Mouse (Mus musculus) intestine, postnatal 0 days (tissue): ENCODE data around the gene Wdfy1. TPM values are rescaled to one million over a fixed set of nuclear protein-coding genes. Genes with fewer than 3 reads are reported as not detected.
A peak's percentile ranks its signal among the peaks of the same experiment; 100 is the strongest.

ENCODE experiments used
- ATAC-seq: fragments of 200-750 bp; cut with Nextera tagmentation; 2 replicates; pipeline ENCODE4 v1.8.0; 2017; ENCODE audit warnings: mild to moderate bottlenecking, moderate TSS enrichment, moderate library complexity
- H3K27ac ChIP-seq: fragments of 300-500 bp; sonication (generic); 2 replicates; pipeline ENCODE4 v1.5.1; 2014; ENCODE audit warnings: mild to moderate bottlenecking, low read depth, low read length, moderate library complexity
- H3K27me3 ChIP-seq: fragments of 300-500 bp; sonication (generic); replicated peaks from 2 replicates; pipeline ENCODE4 v1.6.1; 2014; ENCODE audit warnings: low read length, mixed read lengths; ENCODE audit not compliant: control insufficient read depth, insufficient read depth
- H3K36me3 ChIP-seq: fragments of 300-500 bp; sonication (generic); 2 replicates; pipeline ENCODE4 v1.6.1; 2014; ENCODE audit warnings: mild to moderate bottlenecking, moderate library complexity; ENCODE audit not compliant: control insufficient read depth, insufficient read depth
- H3K4me1 ChIP-seq: fragments of 300-500 bp; sonication (generic); replicated peaks from 2 replicates; pipeline ENCODE4 v1.6.1; 2014; ENCODE audit warnings: antibody characterized with exemption, low read length, mixed read lengths; ENCODE audit not compliant: control insufficient read depth, insufficient read depth
- H3K4me2 ChIP-seq: fragments of 300-500 bp; sonication (generic); replicated peaks from 2 replicates; pipeline ENCODE4 v1.6.1; 2014; ENCODE audit warnings: low read depth, mild to moderate bottlenecking, moderate library complexity
- H3K4me3 ChIP-seq: fragments of 300-500 bp; sonication (generic); 2 replicates; pipeline ENCODE4 v1.5.1; 2014; ENCODE audit warnings: low read depth, low read length
- H3K9ac ChIP-seq: fragments of 300-500 bp; sonication (generic); 2 replicates; pipeline ENCODE4 v1.6.1; 2014; ENCODE audit warnings: mild to moderate bottlenecking, low read depth, low read length
- H3K9me3 ChIP-seq: fragments of 300-500 bp; sonication (generic); 2 replicates; pipeline ENCODE4 v1.6.1; 2016; ENCODE audit warnings: mixed run types; ENCODE audit not compliant: control insufficient read depth
- CTCF ChIP-seq: sonication (generic); IDR thresholded peaks from 2 replicates; pipeline ENCODE4 v1.5.1; 2016; ENCODE audit warnings: low read depth, mild to moderate bottlenecking, control low read depth, antibody characterized with exemption, moderate library complexity
- WGBS: fragments of 180-500 bp; shearing (Covaris S2); extraction: QIAGEN DNeasy Blood & Tissue Kit; methylation state at CpG from one replicate; pipeline ENCODE4 v1.1.7; 2014; 5-methylcytosine and 5-hydroxymethylcytosine counted together
- polyA plus RNA-seq: library from polyadenylated mRNA; unstranded; fragments of >200 nt; fragmentation: Nextera tagmentation; extraction: Ambion mirVana; gene quantifications from 2 replicates; pipeline ENCODE4 v1.2.1, GENCODE M21; 2015

Wdfy1 gene
- polyA plus RNA-seq, 1 experiment from 2014 or later: 37.2 TPM

- Histone ChIP-seq H3K9ac (no peak overlapping the region), H3K27me3 (no peaks in the 10 kb centered on the region), H3K4me2 (no peak overlapping the region), H3K27ac (no peak overlapping the region), H3K4me1 (peaks cover 2% of the 10 kb centered on the region; the same call in 1 of the 2 replicates), H3K36me3 (no peaks in the 10 kb centered on the region), H3K9me3 (no peaks in the 10 kb centered on the region), H3K4me3 (no peak overlapping the region)
- no peak for TF ChIP-seq CTCF
- WGBS: 86% methylated on average over 5 of the region's 5 CpGs
- no peak for ATAC-seq
Observed at GRCm38 (mm10) chr1:79756417-79756816, 19.5 kb downstream of the Wdfy1 start.

DNA sequence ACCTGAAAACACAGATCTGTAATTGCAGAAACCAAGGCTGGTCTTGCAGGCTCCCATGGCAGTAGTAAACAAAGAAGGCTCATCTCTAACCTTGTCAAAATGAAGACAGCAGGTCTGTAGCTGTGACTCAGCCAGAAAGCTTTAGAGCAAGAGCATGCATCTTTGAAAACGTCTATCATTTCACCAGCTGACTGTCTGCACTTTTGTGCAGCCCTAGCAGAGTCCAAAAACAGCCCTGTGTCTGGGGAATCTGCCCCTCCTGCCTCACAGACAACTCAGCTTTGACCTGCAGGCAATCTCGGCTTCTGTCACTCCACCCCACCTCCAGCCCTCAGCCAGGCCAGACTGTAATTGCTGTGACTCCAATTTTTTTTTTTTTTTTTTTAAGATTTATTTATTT, 20.6 kb downstream of the Wdfy1 start:
- no peaks in the 10 kb centered on the region for H3K27me3 ChIP-seq
- 43% methylated on average over 2 of the region's 2 CpGs for WGBS
- no peak overlapping the region for H3K4me2 ChIP-seq
- no peaks in the 10 kb centered on the region for H3K36me3 ChIP-seq
- no peak overlapping the region for H3K9ac ChIP-seq
- TF ChIP-seq CTCF: no peak
- no peak overlapping the region for H3K4me3 ChIP-seq
- 0 out of 2 replicates have a peak, but pooled peaks cover 2% of the 10 kb centered on the region for H3K4me1 ChIP-seq
- no peak overlapping the region for H3K27ac ChIP-seq
- no peak for ATAC-seq
- no peaks in the 10 kb centered on the region for H3K9me3 ChIP-seq

DNA sequence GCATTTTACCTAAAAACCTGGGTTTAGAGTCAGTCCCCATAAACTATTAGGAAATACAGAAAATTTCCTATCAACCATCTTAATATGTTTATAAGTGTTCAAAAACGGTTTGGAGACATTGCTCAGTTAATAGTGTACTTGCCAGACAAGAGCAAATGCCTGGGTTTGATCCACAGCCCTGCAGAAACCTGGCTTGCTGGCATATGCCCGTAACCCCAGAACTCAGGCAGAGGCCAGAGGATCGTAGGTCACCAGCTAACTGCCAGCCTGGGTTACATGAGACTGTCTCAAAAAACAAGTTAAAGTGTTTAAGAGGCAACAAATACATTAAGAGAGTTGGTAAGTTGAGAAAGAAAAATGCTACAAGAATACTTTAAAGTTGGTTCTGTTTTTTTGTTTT, 21.0 kb downstream of the Wdfy1 start:
- no peak overlapping the region for H3K9ac ChIP-seq
- TF ChIP-seq CTCF: no peak
- no peaks in the 10 kb centered on the region for H3K36me3 ChIP-seq
- H3K4me1 ChIP-seq: no peaks in the 10 kb centered on the region
- no peak for ATAC-seq
- no peaks in the 10 kb centered on the region for H3K27me3 ChIP-seq
- H3K4me2 ChIP-seq: no peak overlapping the region
- WGBS: 84% methylated on average over 3 of the region's 3 CpGs
- H3K27ac ChIP-seq: no peak overlapping the region
- no peaks in the 10 kb centered on the region for H3K9me3 ChIP-seq
- no peak overlapping the region for H3K4me3 ChIP-seq

- no peaks in the 10 kb centered on the region for H3K4me1 ChIP-seq
- no peaks in the 10 kb centered on the region for H3K9me3 ChIP-seq
- no peak overlapping the region for H3K9ac ChIP-seq
- no peak for TF ChIP-seq CTCF
- no peak overlapping the region for H3K27ac ChIP-seq
- no peak for ATAC-seq
- H3K4me2 ChIP-seq: no peak overlapping the region
- no peak overlapping the region for H3K4me3 ChIP-seq
- no peaks in the 10 kb centered on the region for H3K36me3 ChIP-seq
- WGBS: 86% methylated on average over 3 of the region's 3 CpGs
- no peaks in the 10 kb centered on the region for H3K27me3 ChIP-seq
Observed at GRCm38 (mm10) chr1:79753456-79753855, 22.5 kb downstream of the Wdfy1 start.

DNA sequence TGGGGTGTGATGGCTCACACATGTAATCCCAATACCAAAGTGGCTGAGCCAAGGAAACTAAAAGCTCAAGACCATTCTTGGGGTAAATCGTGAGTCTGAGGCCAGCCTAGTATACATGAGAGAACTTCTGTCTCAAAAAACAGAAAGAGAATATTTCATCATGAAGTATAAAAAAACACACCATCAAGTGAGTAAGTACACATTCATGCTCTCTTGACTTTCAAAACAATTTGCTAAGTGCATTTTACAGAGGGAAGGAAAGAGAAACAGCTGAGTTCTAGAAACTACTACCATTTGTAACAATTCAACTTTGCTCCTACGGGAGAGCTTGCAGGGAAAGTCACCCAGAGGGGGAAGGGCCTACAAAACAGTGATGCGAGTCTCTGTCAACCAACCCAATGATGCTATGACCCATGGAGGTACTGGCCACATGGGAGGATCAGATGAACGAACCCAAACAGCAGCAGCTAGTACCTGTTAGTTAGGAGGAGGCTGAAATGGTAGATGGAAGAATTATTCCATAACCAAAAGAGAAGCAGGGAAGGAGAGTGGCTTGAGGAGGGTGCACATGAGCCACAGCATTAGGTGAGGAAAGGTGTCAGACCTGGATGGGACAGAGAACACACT, 23.1 kb downstream of the Wdfy1 start:
- no peaks in the 10 kb centered on the region for H3K36me3 ChIP-seq
- ATAC-seq: no peak
- no peaks in the 10 kb centered on the region for H3K4me1 ChIP-seq
- H3K9me3 ChIP-seq: no peaks in the 10 kb centered on the region
- no peak overlapping the region for H3K4me3 ChIP-seq
- no peak overlapping the region for H3K9ac ChIP-seq
- no peak overlapping the region for H3K27ac ChIP-seq
- H3K27me3 ChIP-seq: no peaks in the 10 kb centered on the region
- no peak overlapping the region for H3K4me2 ChIP-seq
- TF ChIP-seq CTCF: no peak
- 66% methylated on average over 4 of the region's 4 CpGs for WGBS

DNA sequence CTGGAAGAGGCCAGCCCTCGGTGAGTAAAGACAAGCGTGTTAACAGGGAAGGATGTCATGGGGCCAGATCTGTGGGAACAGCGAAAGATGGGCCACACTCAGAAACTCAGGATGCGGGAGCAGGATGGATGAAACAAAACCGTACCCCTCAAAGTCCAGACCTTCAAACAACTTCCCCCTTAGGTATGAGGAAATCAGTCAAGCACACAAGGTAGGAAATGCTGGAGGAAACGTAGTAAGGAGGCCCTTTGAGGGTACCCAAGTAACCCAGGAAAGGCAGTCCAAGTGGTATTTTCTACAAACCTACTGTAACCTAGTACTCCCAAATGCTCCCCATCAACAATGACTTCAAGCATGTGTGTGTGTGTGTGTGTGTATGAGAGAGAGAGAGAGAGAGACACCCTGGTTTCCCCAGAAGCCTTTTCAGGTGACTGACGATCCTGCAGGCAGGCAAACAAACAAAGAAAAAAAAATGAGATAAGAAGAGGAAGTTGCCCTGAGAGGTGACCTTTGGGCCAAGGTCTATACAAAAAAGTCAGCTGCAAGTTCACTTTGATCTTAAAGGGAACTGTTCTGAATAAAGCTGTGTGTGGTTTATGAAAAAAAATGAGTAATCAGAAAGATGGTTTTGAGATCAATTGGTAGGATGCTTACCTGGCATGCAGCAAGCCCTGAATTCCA, 23.8 kb downstream of the Wdfy1 start:
- H3K27ac ChIP-seq: peak overlapping the region; percentile 46; the same call in 1 of the 2 replicates
- H3K9me3 ChIP-seq: no peaks in the 10 kb centered on the region
- no peak overlapping the region for H3K4me2 ChIP-seq
- no peak overlapping the region for H3K9ac ChIP-seq
- TF ChIP-seq CTCF: no peak
- H3K27me3 ChIP-seq: no peaks in the 10 kb centered on the region
- no peaks in the 10 kb centered on the region for H3K36me3 ChIP-seq
- ATAC-seq: 0 out of 2 replicates have a peak, but pooled peaks have one; percentile 57
- no peak overlapping the region for H3K4me3 ChIP-seq
- H3K4me1 ChIP-seq: no peaks in the 10 kb centered on the region
- WGBS: 61% methylated on average over 7 of the region's 7 CpGs
